Mouse (Mus musculus) heart, postnatal 25 days (tissue): Measurements from ENCODE around the gene Sco1. TPM values are rescaled to one million over a fixed set of nuclear protein-coding genes. Genes with fewer than 3 reads are reported as not detected.
"Not testable (repeated sequence)": the region's sequence is repeated elsewhere in the genome, so short reads cannot be mapped to it uniquely, and the experiment has no call there.

Experiments
- DNase-seq: peaks from one replicate; pipeline ENCODE4 v3.0.0; 2022; ENCODE audit warnings: low spot score
- intact Hi-C: fragments of 180-260 bp; cut with DNase I; formaldehyde crosslinking; loops from one replicate; pipeline ENCODE4 v1.15.1; 2025
- total RNA-seq, 2 experiments: library from RNA; stranded (reverse); gene quantifications; 2 replicates each; pipeline ENCODE4 v1.2.3; 2021

Gene Sco1
- total RNA-seq, 2 experiments from 2014 or later = 19.0 to 19.5 TPM

DNA sequence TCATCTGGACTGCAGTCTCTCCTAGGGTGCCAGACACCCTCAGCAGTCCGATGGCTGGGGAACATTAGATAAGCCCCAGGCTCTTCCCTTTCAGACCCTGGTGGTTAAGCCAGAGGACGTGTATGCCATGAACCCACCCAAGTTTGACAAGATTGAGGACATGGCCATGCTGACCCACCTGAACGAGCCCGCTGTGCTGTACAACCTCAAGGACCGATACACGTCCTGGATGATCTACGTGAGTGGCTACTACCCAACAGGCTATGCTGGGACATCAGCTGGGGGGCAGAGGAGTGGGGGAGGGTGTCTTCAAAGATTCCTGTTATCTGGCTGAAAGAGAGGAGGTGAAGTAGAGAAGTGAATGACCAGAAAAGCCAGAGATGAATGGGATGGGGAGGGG lies 29.7 kb downstream of the Sco1 start:
- intact Hi-C loops = no loop called here
- no peak for DNase-seq

DNA sequence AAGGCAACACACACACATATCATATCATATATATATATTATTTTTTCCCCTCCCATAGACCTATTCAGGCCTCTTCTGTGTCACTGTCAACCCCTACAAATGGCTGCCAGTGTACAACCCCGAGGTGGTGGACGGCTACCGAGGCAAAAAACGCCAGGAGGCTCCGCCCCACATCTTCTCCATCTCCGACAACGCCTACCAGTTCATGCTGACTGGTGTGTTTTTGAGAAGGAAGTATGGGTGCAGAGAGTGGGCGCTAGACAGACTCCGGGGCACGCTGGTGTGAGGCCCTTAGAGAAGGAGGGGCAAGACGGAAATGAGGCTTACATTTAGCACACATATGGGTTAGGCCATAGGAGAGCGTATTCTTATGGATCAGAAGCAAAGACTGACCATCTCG lies 30.3 kb downstream of the Sco1 start:
- DNase-seq = no peak
- intact Hi-C loops = no loop called here

DNA sequence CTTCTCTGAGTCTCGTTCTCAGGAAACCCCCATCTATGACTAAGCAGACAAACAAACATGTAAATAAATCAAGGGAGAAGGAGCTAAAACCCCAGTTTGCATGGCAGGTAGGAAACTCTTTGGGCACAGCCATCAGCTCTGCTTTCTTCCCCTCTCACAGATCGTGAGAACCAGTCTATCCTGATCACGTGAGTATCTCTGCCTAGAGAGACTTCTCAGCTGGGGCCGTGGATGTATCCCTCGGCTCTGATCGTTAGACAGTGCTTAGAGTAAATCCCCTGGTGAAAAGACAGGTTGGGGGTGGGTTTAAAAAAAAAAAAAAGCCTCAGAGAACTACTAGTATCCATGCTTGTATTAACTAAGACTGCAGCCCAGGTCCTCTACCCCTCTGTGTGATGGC lies 30.8 kb downstream of the Sco1 start:
- no peak for DNase-seq
- intact Hi-C loops = no loop called here

DNA sequence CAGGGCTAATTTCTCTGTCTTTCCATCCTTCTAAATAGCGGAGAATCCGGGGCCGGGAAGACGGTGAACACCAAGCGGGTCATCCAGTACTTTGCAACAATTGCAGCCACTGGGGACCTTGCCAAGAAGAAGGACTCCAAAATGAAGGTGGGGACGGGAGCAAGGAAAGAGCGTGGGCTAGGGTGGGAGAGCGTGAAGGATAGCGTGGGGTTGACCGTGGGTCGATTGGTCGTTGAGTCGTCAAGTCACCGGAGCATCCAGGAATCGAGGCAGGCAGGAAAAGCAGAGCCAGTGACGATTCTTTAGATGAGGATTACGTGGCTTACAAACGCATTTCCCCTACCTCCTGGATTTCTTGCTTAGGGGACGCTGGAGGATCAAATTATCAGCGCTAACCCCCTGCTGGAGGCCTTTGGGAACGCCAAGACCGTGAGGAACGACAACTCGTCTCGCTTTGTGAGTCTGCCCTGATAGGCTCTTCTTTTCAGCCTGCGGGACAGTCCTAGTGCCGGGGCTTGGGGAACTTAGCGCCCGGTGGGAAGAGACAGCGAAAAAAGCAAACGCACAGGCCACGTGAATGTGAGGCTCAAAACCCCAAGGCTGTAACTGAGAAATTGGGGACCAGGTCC lies 31.4 kb downstream of the Sco1 start:
- intact Hi-C loops = loop anchor here (2.0 kb wide), 1 partner anchor 59 kb away; the partner anchor contains the start of gene Tmem220
- DNase-seq = no peak

DNA sequence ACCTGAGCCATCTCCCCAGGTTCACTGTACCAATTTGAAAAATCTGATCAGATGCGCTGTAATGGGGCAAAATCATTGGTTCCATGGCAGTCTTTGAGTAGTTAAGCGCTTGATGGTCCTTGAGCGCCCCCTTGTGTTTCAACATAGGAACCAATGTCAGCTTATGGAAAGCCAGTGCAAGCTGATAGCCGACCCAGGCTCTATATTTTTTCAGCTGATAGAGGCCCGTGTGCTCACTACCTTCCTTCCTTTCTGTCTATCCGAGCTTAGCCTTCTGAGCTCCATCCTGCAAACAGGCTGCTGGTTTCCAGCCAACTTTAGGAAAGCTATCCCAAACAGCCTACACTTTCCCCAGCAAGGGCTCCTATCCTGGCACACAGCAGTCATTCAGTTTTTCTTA lies 33.0 kb downstream of the Sco1 start:
- no peak for DNase-seq
- intact Hi-C loops = loop anchor here (2.0 to 5.0 kb wide), 2 partner anchors 61 to 178 kb away; partner anchors contain the start of gene Tmem220

DNA sequence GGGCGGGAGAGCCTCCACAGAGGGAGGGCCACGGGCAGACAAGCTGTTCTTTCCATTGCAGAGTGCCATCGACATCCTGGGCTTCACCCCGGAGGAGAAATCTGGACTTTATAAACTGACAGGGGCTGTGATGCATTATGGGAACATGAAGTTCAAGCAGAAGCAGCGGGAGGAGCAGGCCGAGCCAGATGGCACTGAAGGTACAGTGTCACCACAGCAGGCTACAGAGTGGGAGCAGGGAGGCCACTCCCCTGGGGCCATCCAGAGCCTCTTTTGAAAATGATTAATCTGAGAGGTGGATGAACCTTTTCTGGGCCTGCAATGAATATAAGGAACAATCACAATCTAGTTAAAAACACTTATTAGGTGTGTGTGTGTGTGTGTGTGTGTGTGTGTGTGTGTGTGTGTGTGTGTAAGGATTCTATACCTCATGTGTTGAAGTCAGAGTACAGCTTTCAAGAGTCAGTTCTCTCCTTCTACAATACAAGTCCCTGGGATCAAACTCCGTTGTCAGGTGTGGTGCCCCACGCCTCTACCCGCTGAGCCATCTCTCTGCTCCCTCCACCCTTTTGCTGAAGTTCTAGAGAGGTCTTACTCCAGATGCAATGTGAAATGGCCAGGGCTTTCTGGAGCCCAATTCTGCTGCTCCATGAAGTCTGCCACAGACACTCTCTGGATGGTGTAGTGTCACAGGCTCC lies 34.1 kb downstream of the Sco1 start:
- no peak for DNase-seq
- intact Hi-C loops = loop anchor here (5.0 kb wide), 1 partner anchor 179 kb away; no protein-coding TSS in a partner anchor

DNA sequence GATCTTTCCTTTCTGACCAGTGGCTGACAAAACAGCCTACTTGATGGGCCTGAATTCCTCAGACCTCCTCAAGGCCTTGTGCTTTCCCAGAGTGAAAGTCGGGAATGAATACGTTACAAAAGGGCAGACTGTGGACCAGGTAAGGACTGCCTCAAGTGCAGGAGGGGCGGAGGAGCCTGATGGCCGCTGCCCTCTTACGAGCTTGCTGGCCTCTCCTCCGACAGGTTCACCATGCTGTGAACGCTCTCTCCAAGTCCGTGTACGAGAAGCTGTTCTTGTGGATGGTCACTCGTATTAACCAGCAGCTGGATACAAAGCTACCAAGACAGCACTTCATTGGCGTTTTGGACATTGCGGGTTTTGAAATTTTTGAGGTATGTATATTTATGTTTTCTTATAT lies 34.8 kb downstream of the Sco1 start:
- intact Hi-C loops = loop anchor here (5.0 kb wide), 1 partner anchor 180 kb away; no protein-coding TSS in a partner anchor
- DNase-seq = no peak

DNA sequence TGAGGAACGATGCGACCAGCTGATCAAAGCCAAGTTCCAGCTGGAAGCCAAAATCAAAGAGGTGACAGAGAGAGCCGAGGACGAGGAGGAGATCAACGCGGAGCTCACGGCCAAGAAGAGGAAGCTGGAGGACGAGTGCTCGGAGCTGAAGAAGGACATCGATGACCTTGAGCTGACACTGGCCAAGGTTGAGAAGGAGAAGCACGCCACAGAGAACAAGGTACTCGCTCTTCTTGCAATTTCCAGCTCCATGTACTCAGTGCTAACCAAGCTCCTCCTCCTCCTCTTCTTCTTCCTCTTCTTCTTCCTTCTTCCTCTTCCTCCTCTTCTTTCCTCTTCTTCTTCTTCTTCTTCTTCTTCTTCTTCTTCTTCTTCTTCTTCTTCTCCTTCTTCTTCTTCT lies 39.9 kb downstream of the Sco1 start:
- DNase-seq, intact Hi-C loops: not testable (repeated sequence)

DNA sequence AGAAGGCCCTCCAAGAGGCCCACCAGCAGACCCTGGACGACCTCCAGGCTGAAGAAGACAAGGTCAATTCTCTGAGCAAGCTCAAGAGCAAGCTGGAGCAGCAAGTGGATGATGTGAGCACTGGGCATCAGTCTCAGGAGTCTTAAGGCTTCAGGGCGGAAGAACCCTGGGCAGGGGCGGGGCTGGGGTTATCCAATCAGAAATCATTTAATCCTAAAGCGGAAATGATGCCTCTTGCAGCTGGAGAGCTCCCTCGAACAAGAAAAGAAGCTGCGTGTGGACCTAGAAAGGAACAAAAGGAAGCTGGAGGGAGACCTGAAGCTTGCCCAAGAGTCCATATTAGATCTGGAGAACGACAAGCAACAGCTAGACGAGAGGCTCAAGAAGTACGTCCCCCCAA lies 40.7 kb downstream of the Sco1 start:
- DNase-seq = no peak
- intact Hi-C loops = no loop called here

DNA sequence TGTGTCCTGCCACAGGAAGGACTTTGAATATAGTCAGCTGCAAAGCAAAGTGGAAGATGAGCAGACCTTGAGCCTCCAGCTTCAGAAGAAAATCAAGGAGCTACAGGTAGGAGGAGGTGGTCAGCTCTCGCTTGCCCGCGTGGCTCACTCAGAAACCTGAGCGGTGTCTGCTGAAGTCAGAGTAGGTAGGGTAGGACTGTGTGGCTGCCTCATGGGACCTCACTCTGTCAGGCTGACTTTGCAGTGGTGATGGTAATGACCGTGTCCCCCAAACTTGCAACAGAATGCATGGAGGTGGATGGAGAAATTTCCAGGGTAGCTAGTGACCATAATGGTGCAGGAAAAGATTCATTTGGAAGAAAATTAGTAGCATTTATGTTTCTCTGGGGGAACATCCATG lies 41.2 kb downstream of the Sco1 start:
- DNase-seq = no peak
- intact Hi-C loops = no loop called here

DNA sequence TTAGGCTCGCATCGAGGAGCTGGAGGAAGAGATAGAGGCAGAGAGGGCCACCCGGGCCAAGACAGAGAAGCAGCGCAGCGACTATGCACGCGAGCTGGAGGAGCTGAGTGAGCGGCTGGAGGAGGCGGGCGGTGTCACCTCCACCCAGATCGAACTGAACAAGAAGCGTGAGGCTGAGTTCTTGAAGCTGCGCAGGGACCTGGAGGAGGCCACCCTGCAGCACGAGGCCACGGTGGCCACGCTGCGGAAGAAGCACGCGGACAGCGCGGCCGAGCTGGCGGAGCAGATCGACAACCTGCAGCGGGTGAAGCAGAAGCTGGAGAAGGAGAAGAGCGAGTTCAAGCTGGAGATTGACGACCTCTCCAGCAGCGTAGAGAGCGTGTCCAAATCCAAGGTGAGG lies 42.0 kb downstream of the Sco1 start:
- intact Hi-C loops = no loop called here
- DNase-seq = no peak

DNA sequence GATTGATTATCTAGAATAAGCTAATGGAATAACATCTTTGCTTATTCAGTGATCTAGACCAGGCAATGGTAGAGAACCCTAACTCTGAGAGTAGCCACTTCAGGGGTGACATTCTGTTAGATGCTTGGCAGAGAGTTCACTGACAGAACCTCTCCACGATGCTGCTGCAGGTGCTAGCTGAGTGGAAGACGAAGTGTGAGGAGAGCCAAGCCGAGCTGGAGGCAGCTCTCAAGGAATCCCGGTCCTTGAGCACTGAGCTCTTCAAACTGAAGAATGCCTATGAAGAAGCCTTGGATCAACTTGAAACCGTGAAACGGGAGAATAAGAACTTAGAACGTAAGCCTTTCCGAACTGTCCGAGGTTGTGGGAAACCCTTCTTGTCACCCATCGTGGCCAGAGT lies 45.2 kb downstream of the Sco1 start:
- intact Hi-C loops = no loop called here
- no peak for DNase-seq

DNA sequence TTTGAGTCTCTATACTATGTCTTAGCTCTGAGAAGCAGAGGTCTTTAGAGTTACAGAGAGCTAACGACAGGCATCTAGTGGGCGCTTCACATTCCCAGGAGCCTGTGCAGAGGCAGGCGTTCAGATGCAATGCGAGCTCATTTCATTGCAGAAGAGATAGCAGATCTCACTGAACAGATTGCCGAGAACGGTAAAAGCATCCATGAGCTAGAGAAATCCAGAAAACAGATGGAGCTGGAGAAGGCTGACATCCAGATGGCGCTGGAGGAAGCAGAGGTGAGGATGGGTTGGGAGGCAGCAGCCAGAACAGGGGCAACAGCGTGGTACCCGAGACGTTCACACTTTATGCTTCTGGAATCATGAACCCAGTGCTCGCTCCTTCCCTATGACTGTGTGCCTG lies 46.0 kb downstream of the Sco1 start:
- intact Hi-C loops = no loop called here
- DNase-seq = no peak

DNA sequence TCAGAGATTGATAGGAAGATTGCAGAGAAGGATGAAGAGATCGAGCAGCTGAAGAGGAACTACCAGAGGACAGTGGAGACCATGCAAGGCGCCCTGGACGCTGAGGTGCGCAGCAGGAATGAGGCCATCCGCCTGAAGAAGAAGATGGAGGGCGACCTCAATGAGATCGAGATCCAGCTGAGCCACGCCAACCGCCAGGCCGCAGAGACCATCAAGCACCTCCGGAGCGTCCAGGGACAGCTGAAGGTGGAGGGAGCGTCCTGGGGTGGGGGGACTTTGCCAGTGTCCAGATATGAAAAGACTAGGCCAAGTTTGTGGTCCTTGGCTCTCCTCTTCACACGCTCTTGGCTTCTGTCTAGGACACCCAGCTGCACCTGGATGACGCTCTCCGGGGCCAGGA lies 46.8 kb downstream of the Sco1 start:
- DNase-seq = no peak
- intact Hi-C loops = no loop called here

DNA sequence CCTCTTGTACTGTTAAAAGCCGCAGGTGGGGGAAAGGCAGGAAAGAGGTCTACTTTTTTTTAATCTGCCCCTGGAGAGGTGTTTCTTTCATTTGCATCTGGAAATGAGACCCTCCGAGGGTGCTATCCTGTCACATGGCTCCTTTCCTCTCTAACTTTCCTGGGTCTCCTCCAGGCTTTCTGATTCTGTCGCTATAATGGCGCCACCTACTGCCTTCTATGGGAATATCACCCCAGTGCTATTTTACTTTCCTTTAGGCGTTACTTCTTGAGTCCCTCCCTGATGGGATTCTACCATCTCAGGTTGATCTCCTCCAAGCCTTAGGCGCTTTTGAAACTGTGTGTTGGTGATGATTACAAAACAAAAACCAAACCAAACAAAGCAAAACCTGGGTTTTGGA lies 47.7 kb downstream of the Sco1 start:
- no peak for DNase-seq
- intact Hi-C loops = loop anchor here (5.0 kb wide), 1 partner anchor 78 kb away; no protein-coding TSS in a partner anchor

DNA sequence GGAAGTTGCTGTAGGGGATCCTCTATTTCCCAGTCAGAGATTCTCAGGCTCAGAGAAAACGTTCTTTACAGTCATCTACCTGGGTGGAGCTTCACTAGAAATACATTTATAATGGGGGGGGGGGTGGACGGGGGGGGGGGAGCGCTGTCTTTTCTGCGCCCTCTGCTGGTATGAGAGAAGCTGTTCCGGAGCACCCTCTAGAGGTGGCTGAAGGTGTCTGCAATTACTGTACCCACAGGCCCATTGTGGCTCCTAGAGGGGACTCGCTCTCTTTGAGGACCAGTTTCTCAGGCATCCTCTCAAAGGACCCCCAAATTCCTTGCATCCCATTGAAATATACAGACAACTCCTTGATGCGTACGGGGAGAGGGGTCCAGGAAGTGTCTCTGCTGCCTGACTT lies 49.2 kb downstream of the Sco1 start:
- DNase-seq = no peak
- intact Hi-C loops = loop anchor here (5.0 kb wide), 1 partner anchor 79 kb away; no protein-coding TSS in a partner anchor

DNA sequence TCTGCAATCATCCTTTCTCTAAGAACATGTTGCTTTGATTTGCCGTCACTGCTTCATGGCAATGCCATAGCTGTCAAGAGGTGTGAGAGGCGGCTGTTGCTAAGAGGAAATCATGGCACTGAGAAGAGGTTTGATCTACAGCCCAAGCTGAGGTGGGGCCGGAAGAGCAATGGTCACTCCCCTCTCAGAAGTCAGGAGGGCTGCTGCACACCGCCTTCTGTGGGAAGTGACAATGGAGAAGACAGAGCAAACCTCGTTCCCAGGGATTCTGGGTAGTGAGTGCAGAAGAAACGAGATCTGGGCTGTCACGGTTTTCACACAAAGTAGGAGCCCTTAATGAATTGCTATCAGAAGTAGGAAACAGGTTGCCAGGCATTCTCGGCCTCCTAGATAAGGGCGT lies 50.8 kb downstream of the Sco1 start:
- no peak for DNase-seq
- intact Hi-C loops = loop anchor here (5.0 kb wide), 1 partner anchor 81 kb away; no protein-coding TSS in a partner anchor

DNA sequence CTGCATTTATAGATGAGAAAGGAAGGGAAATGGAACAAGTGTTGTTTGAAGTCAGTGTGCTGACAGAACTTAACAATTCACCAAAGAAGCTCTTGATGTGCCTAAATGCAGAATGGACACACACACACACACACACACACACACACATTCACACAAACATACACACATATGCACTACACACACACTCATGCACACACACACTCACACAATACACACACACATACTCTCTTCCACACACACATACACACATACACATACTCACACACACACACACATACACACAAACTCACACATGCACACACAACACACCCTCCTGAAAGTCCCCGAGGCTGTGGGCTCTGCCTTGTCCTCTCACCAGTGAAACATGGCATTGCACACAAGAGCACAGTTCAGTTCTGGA lies 51.8 kb downstream of the Sco1 start:
- intact Hi-C loops = loop anchor here (5.0 kb wide), 1 partner anchor 82 kb away; no protein-coding TSS in a partner anchor
- no peak for DNase-seq

DNA sequence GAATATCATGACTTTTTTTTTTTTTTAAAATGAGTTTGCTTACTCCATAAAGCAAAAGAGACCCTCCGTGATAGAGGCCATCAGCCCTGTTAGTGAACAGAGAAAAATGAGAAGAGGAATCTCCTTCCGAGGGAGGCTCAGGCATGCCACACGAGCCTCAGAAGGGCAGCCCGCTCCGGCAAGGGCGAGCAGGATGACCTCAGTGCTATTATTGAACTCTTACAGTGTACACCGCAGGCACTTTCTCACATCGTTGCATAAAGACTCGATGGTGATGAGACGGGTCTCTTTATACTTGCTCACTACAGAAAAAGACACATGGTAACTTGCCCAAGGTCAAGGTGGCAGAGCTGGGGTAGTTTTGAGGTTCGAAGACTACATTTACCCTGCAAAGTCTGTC lies 52.2 kb downstream of the Sco1 start:
- intact Hi-C loops = loop anchor here (5.0 kb wide), 1 partner anchor 82 kb away; no protein-coding TSS in a partner anchor
- no peak for DNase-seq

DNA sequence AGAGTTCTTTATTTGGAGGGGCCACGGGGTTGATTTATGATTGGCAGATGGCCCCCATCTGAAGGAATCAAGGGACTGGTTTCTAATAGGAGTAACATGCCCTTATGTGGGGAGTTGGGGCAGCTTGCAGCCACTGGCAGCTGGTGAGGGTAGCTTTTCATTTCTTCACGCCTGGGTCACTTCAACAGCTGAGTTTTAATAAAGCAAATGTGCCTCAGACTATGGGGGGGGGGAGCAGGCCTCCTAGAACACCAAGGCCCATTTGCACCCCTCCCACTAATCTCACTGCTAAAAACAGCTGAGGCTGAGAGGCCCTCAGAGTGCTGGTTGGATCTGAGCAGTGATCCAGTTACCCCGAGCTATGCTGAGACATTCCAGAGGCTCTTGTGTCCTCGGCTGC lies 53.2 kb downstream of the Sco1 start:
- DNase-seq = no peak
- intact Hi-C loops = no loop called here

DNA sequence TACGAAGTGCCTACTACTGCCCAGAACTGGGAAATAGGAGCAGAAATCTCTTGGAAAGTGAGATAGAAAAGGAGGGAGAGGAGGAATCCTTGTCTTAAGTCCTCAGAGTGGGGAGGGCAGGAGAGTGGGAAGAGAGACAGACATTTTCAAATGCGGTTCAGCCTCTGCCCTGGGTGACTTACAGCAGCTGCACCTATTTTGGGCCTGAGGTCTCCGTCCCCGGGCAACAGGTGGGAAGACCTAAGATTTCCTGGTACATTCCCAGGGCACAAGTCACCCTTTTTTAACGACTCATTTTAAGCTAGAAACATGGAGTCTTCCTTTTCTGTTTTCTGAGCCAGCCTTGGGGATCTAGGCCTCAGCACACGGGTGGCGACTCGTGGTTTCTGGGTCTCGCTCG lies 54.5 kb downstream of the Sco1 start:
- DNase-seq = no peak
- intact Hi-C loops = no loop called here
